Mouse (Mus musculus): Measurements from ENCODE around the gene Fbxo41.

DNA sequence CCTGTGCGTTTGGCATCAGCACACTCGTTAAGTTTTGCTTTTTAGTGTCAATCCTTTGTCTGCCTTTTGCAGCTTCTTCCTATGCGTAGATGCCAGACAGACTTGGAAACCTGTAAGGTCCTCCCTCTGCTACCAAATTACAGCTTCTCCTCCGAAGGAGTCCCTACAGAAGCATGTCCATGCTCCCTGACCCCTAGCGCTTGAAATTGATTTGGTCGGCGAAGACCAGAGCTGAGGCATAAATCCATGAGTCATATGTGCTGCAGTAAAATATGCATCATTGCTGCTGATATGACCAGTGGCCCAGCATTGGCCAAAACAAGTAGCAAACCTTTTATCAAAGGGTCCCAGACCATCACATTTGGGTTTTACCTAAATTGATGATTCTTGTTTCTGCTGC is 50.0 kb downstream of the Fbxo41 start:
- TF ChIP-seq GATA1 (IDR thresholded peaks at IDR 0.05; ENCODE audit: low read length) (no peak; the same call in 1 of the 2 replicates), TAL1 (IDR thresholded peaks at IDR 0.05; ENCODE audit: low read length) (no peak)

Measured in erythroblast, embryonic 14.5 days (primary cell).